Mouse (Mus musculus): ENCODE measurements around the gene Dyx1c1. TPM values are rescaled to one million over a fixed set of nuclear protein-coding genes. Genes with fewer than 3 reads are reported as not detected.

The Dyx1c1 gene
- polyA plus RNA-seq (2012; rRNA removed): 0.23 and 0.29 TPM in 2 replicates

DNA sequence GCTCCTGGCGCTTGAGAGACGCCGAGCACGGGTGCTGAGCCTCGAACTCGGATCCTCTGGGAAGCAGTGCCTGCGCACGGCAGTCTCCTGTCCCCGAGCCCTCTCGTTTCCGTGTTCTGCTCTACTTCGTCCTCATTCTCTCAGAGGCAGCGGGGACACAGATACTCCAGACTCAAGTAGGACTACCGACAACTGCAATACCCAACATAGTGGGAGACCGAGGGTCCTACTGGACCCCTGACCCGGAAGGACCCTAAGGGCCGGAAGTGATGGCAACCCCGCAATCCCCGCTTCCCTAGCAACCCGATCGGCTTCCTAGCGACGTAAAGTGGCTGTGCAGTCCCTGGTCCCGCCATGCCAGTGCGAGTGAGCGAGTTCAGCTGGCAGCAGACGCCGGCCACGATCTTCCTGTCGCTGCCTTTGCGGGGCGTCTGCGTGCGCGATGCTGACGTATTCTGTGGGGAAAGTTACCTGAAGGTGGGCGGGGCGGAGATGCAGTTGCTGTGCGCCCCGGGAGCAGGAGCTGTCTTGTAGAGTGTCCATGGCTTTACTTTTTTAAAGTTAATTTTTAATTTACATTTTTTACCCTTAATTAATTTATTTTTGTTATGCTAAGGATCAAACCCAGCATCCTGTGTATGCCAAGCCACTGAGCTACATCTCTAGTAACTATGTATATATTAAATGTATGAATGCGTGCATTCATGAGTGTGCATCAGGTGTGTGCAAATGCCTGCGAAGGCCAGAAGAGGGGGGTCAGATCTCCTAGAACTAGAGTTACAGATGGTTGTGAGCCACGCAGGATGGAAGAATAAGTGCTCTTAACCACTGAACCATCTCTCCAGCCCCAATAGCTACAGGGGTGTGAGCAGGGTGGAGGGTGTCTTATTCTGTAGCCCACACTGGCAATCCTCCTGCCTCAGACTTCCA, at the start of gene Dyx1c1, which contains the start of gene Gm44503:
TSS of gene Dyx1c1 (plus strand) at position 265 of the 930 bp plus-strand sequence.
TSS of gene Gm44503 (plus strand) at position 332 of the 930 bp plus-strand sequence.
- no peaks in the 10 kb centered on the region for H3K36me3 ChIP-seq (ENCODE audit: control insufficient read depth, insufficient read depth, low read length)
- peaks cover 9% of the 10 kb centered on the region; the same call in 1 of the 2 replicates for H3K4me1 ChIP-seq (ENCODE audit: control insufficient read depth, insufficient read depth, insufficient read length)
- TF ChIP-seq POLR2A (IDR thresholded peaks at IDR 0.05; ENCODE audit: low read depth, low read length) (peak; percentile 22; the same call in 1 of the 2 replicates), CTCF (IDR thresholded peaks at IDR 0.05; ENCODE audit: extremely low read depth, insufficient read depth, insufficient read length, insufficient replicate concordance) (0 out of 2 replicates have a peak, but pooled peaks have one; percentile 7)
- no peaks in the 10 kb centered on the region for H3K27me3 ChIP-seq (ENCODE audit: control insufficient read depth, insufficient read depth, low read length)
- peak; percentile 69 to 76 for DNase-seq (ENCODE audit: low read depth in 1 of 2, low spot score in 2 of 2)
- H3K27ac ChIP-seq (ENCODE audit: insufficient read depth, low read length): peak within 1 kb of the TSS; percentile 24; the same call in 1 of the 2 replicates
- WGBS: 3% methylated on average over 43 of the region's 43 CpGs
- H3K4me3 ChIP-seq (ENCODE audit: extremely low read depth, insufficient read depth, insufficient read length): peak within 1 kb of the TSS; percentile 66

DNA sequence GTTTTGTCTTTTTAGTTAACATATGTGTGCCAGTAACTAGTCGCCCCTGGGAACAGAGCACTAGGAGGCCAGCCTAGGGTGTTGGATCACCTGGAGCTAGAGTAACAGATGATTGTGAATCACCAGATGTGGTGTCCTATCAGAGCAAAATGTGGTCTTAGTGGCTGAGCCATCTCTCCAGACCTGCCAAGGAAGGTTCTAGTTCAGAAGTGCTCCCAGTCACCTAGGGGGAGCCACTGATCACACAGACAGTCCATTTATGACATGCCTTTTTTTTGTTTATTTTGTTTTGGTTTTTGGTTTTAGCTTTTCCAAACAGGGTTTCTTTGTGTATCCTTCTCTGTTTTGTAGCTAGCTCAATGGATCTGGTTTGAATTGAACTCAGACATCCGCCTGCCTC, 47.2 kb upstream of the Dyx1c1 start:
- TF ChIP-seq CTCF (IDR thresholded peaks at IDR 0.05; ENCODE audit: extremely low read depth, insufficient read depth, insufficient read length, insufficient replicate concordance): no peak
- no peak for TF ChIP-seq POLR2A (IDR thresholded peaks at IDR 0.05; ENCODE audit: low read depth, low read length)
- no peak overlapping the region for H3K27ac ChIP-seq (ENCODE audit: insufficient read depth, low read length)
- no peaks in the 10 kb centered on the region for H3K36me3 ChIP-seq (ENCODE audit: control insufficient read depth, insufficient read depth, low read length)
- H3K27me3 ChIP-seq (ENCODE audit: control insufficient read depth, insufficient read depth, low read length): no peaks in the 10 kb centered on the region
- 95% methylated on average over 2 of the region's 2 CpGs for WGBS
- DNase-seq (ENCODE audit: low read depth in 1 of 2, low spot score in 2 of 2): no peak
- no peaks in the 10 kb centered on the region for H3K4me1 ChIP-seq (ENCODE audit: control insufficient read depth, insufficient read depth, insufficient read length)
- no peak overlapping the region for H3K4me3 ChIP-seq (ENCODE audit: extremely low read depth, insufficient read depth, insufficient read length)

DNA sequence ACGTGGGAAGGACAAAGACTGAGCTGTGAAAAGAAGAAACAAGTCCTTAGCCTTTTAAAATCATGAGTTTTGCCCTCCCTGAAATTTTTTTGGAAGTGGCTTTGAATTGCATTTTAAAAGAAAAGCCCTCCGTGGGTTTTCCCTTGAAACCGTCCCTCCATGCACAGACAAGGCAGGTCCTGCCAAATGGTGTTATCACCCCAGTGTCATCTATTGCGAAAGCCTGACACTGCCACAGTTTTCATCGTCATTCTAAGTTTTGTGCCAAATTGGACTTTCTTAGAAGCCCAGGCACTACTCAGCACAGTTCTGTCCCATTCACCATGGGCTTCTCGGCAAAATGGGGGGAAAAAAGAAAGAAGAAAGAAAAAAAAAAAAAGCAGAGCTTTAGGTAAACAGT, 45.0 kb upstream of the Dyx1c1 start:
- Histone ChIP-seq H3K36me3 (ENCODE audit: control insufficient read depth, insufficient read depth, low read length) (no peaks in the 10 kb centered on the region), H3K4me1 (ENCODE audit: control insufficient read depth, insufficient read depth, insufficient read length) (no peaks in the 10 kb centered on the region), H3K27me3 (ENCODE audit: control insufficient read depth, insufficient read depth, low read length) (no peaks in the 10 kb centered on the region), H3K27ac (ENCODE audit: insufficient read depth, low read length) (no peak overlapping the region), H3K4me3 (ENCODE audit: extremely low read depth, insufficient read depth, insufficient read length) (no peak overlapping the region)
- DNase-seq (ENCODE audit: low read depth in 1 of 2, low spot score in 2 of 2): no peak
- 67% methylated on average over 6 of the region's 6 CpGs for WGBS
- no peak for TF ChIP-seq CTCF (IDR thresholded peaks at IDR 0.05; ENCODE audit: extremely low read depth, insufficient read depth, insufficient read length, insufficient replicate concordance)
- TF ChIP-seq POLR2A (IDR thresholded peaks at IDR 0.05; ENCODE audit: low read depth, low read length): no peak

DNA sequence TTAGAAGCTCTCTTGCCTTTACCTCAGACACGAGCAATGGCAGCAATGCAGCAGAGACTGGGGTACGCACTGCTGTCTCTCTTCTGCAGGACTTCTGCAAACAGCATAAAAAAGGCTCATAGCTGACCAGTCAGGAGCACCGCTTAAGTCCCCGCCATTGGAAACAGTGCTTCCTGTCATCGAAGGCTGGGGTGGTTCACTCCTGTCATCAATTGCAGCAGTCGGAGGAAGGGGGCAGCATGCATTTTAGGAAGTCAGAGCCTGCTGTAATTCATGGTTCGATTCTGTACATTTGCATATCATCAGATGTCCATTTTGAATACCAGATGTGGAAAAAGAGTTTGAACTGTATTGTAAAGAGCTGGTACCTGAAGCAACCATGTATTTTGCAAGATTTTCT, 42.9 kb upstream of the Dyx1c1 start:
- Histone ChIP-seq H3K4me3 (ENCODE audit: extremely low read depth, insufficient read depth, insufficient read length) (no peak overlapping the region), H3K27ac (ENCODE audit: insufficient read depth, low read length) (no peak overlapping the region), H3K27me3 (ENCODE audit: control insufficient read depth, insufficient read depth, low read length) (no peaks in the 10 kb centered on the region), H3K4me1 (ENCODE audit: control insufficient read depth, insufficient read depth, insufficient read length) (no peaks in the 10 kb centered on the region), H3K36me3 (ENCODE audit: control insufficient read depth, insufficient read depth, low read length) (no peaks in the 10 kb centered on the region)
- 16% methylated on average over 7 of the region's 7 CpGs for WGBS
- no peak for DNase-seq (ENCODE audit: low read depth in 1 of 2, low spot score in 2 of 2)
- TF ChIP-seq POLR2A (IDR thresholded peaks at IDR 0.05; ENCODE audit: low read depth, low read length) (no peak), CTCF (IDR thresholded peaks at IDR 0.05; ENCODE audit: extremely low read depth, insufficient read depth, insufficient read length, insufficient replicate concordance) (no peak)

DNA sequence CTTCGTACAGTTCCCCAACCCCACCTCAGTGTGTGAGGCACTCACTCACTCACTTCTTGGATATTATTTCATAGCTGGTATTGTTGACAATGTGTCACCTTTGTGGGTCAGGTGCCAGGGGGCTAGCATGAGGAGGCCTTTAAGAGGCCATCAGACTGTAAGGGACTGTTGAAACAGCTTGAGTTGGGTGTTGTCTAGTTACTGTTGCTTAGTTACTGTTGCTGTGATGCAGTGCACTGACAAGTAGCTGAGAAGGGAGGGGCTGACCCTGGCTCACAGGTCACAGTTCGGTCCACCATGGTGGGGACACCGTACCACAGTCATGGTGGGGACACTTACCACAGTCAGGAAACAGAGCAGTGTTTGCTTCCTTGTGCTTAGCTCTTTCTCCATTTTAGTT, 35.5 kb upstream of the Dyx1c1 start:
- 68% methylated on average over 3 of the region's 3 CpGs for WGBS
- no peaks in the 10 kb centered on the region for H3K36me3 ChIP-seq (ENCODE audit: control insufficient read depth, insufficient read depth, low read length)
- no peaks in the 10 kb centered on the region; the same call in 1 of the 2 replicates for H3K4me1 ChIP-seq (ENCODE audit: control insufficient read depth, insufficient read depth, insufficient read length)
- TF ChIP-seq POLR2A (IDR thresholded peaks at IDR 0.05; ENCODE audit: low read depth, low read length) (no peak), CTCF (IDR thresholded peaks at IDR 0.05; ENCODE audit: extremely low read depth, insufficient read depth, insufficient read length, insufficient replicate concordance) (no peak)
- H3K4me3 ChIP-seq (ENCODE audit: extremely low read depth, insufficient read depth, insufficient read length): no peak overlapping the region
- peaks cover 15% of the 10 kb centered on the region for H3K27me3 ChIP-seq (ENCODE audit: control insufficient read depth, insufficient read depth, low read length)
- no peak for DNase-seq (ENCODE audit: low read depth in 1 of 2, low spot score in 2 of 2)
- H3K27ac ChIP-seq (ENCODE audit: insufficient read depth, low read length): no peak overlapping the region

GRCm38 (mm10) chr9:72925021-72925934, 33.3 kb upstream of the Dyx1c1 start, which contains the start of gene Pygo1:
TSS of gene Pygo1 (plus strand) at chr9:72925645.
- H3K4me3 ChIP-seq (ENCODE audit: extremely low read depth, insufficient read depth, insufficient read length): peak within 1 kb of the TSS; percentile 27; the same call in 1 of the 2 replicates

More at GRCm38 (mm10) chr9:72925021-72925934, 33.3 kb upstream of the Dyx1c1 start, which contains the start of gene Pygo1:
- TF ChIP-seq POLR2A (IDR thresholded peaks at IDR 0.05; ENCODE audit: low read depth, low read length) (no peak), CTCF (IDR thresholded peaks at IDR 0.05; ENCODE audit: extremely low read depth, insufficient read depth, insufficient read length, insufficient replicate concordance) (no peak)
- Histone ChIP-seq H3K27me3 (ENCODE audit: control insufficient read depth, insufficient read depth, low read length) (peaks cover 15% of the 10 kb centered on the region), H3K27ac (ENCODE audit: insufficient read depth, low read length) (no peak within 1 kb of the TSS), H3K36me3 (ENCODE audit: control insufficient read depth, insufficient read depth, low read length) (no peaks in the 10 kb centered on the region), H3K4me1 (ENCODE audit: control insufficient read depth, insufficient read depth, insufficient read length) (no peaks in the 10 kb centered on the region; the same call in 1 of the 2 replicates)
- 3% methylated on average over 84 of the region's 108 CpGs for WGBS
- no peak for DNase-seq (ENCODE audit: low read depth in 1 of 2, low spot score in 2 of 2)

Measured in spleen, adult 2 months (tissue).